Mouse (Mus musculus) gastrocnemius, postnatal 14 days (tissue): Measurements from ENCODE around the gene Rpl35. TPM values are rescaled to one million over a fixed set of nuclear protein-coding genes. Genes with fewer than 3 reads are reported as not detected.
"Not testable (repeated sequence)": the region's sequence is repeated elsewhere in the genome, so short reads cannot be mapped to it uniquely, and the experiment has no call there.

Source experiments
- DNase-seq: peaks from one replicate; pipeline ENCODE4 v3.0.0; 2021; ENCODE audit warnings: mixed read lengths
- intact Hi-C: fragments of 180-260 bp; cut with DNase I; formaldehyde crosslinking; loops from one replicate; pipeline ENCODE4 v1.15.1; 2025; ENCODE audit warnings: low total_unique reads
- long read RNA-seq, 2 experiments: library from polyadenylated mRNA; stranded (forward); transcript quantifications; one replicate each; pipeline ENCODE4 v2.0.0; 2021
- total RNA-seq, 2 experiments: library from RNA; stranded (reverse); gene quantifications; 2 replicates each; pipeline ENCODE4 v1.2.3; 2021

Gene Rpl35
- total RNA-seq, result 100 to 1,000 TPM; 326 to 377 TPM
- long read RNA-seq, experiment 1, transcript Rpl35-201 (4 exons, 946 nt), result major isoform, 444 of 448 reads
- long read RNA-seq, experiment 1, partial matches to known transcripts, result 1 of 448 reads
- long read RNA-seq, experiment 1, other reads (novel, unspliced or antisense), result 2 of 448 reads
- long read RNA-seq, experiment 2, transcript Rpl35-201 (4 exons, 946 nt), result major isoform, 489 of 491 reads
- long read RNA-seq, experiment 2, partial matches to known transcripts, result 0 of 491 reads
- long read RNA-seq, experiment 2, other reads (novel, unspliced or antisense), result 1 of 491 reads

DNA sequence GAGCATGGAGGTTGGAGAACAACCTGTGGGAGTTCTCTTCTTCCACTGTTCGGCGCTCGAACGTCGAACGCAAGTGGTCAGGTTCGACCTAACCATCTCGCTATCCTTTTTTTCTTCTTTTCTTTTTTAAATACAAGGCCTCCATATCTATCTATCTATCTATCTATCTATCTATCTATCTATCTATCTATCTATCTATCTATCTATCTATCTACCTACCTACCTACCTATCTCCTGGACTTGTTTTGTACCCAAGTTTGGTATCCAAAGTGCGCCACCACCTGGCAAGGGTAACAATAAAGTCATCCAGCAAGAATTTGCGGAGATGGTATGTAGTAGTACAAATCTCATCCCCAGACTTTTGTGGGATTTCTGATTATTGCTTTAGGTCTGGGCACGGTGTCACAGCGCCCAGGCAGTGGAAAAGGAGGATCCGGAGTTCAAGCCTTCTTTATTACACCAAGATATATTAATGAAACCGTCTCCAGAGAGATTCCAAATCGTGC is at the start of gene Rpl35:
TSS of gene Rpl35 (minus strand) at position 51 of the 506 bp plus-strand sequence.
- intact Hi-C loops, result no loop called here
- no peak for DNase-seq

- intact Hi-C loops, result no loop called here
- DNase-seq, result no peak
These were observed 43.1 kb upstream of the Rpl35 start for GRCm38 (mm10) chr2:39048515-39048914.

DNA sequence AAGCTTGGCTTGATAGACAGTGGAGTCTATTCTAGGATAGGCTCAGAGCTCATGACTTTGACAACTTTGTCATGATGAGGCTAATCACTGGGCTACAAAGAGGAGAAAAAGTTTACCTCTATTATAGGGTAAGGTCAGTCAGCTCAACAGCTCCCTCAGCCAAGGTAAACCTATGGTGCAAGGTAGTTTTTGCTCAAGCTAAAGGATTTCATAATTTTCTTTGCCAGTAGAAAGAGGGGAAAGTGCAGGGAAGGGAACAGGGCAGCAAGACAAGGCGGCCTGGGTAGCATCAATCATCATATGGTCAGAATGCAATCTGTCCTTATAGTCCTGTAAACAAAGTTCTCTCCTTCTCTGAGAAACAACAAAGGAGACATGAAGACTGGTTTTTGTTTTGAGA is 34.8 kb upstream of the Rpl35 start:
- DNase-seq, result no peak
- intact Hi-C loops, result no loop called here

- intact Hi-C loops, result loop anchor here (10.0 kb wide), 1 partner anchor 1627 kb away; no protein-coding TSS in a partner anchor
- no peak for DNase-seq
These were observed 26.2 kb upstream of the Rpl35 start for GRCm38 (mm10) chr2:39031611-39032010.

GRCm38 (mm10) chr2:39020004-39020403 is 14.6 kb upstream of the Rpl35 start:
- intact Hi-C loops, result no loop called here
- no peak for DNase-seq

GRCm38 (mm10) chr2:39016581-39016980 is 11.2 kb upstream of the Rpl35 start:
- intact Hi-C loops, result no loop called here
- no peak for DNase-seq

DNA sequence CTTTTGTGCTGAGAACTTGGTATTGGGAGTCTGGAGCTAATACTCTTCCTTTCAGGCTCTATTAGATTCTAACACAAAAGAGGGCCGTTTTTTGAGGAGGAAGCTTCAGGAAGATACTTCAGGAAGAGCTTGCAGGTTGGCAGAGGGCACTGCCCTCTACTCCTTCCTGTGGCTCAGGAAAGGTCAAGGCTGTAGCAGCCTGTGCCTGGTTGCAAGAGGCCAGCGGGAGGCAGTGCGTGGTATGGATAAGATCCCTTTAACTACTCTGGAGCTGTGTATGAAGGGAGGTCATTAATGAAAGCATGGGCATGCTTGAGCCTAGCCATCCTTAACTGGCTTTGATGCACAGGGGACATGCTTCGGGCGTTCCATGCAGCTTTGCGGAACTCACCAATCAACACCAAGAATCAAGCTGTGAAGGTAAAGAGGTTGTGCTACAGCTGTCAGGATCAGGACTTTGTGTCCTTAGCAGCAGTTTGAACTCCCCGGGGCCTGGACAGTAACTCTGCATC is 7.4 kb upstream of the Rpl35 start:
- no peak for DNase-seq
- intact Hi-C loops, result no loop called here

- no peak for DNase-seq
- intact Hi-C loops, result no loop called here
These were observed 6.5 kb upstream of the Rpl35 start for GRCm38 (mm10) chr2:39011971-39012370.

- DNase-seq, result no peak
- intact Hi-C loops, result no loop called here
These were observed 5.8 kb upstream of the Rpl35 start for GRCm38 (mm10) chr2:39011264-39011663.

DNA sequence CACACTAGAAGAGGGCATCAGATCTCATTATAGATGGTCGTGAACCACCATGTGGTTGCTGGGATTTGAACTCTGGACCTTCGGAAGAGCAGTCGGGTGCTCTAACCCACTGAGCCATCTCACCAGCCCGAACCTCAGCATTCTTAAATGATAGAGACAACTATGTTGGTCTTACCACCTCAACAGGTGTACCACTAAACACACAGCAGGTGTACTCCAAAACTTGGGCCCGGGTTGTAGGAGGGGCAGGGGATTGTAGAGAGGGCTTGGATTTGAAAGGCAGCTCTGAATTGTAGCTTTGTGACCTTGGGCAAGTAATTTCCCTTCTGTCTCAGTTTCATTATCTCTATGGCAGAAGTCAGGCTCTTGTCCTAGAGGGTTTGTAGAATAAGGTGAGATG is 4.7 kb upstream of the Rpl35 start:
- intact Hi-C loops, DNase-seq: not testable (repeated sequence)

DNA sequence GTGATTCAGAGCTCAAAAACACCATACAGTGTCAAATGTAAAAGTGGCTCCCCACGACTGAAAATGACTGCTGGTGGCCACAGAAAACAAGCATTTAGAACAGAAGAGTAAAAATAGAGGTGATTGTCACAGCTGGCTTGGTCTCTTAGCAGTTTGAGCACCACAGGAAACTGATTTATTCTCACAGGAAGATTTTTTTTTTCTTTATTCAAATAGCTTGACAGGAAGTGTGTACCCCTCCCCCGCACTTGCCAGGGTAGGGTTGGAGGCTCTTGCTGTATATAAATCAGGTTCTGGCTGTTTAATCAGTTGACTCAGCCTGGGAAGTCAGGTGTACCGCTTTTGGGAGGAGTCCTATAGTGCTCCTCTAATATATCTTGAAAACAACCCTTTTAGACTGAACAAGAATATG is 3.5 kb upstream of the Rpl35 start:
- intact Hi-C loops, result no loop called here
- no peak for DNase-seq

DNA sequence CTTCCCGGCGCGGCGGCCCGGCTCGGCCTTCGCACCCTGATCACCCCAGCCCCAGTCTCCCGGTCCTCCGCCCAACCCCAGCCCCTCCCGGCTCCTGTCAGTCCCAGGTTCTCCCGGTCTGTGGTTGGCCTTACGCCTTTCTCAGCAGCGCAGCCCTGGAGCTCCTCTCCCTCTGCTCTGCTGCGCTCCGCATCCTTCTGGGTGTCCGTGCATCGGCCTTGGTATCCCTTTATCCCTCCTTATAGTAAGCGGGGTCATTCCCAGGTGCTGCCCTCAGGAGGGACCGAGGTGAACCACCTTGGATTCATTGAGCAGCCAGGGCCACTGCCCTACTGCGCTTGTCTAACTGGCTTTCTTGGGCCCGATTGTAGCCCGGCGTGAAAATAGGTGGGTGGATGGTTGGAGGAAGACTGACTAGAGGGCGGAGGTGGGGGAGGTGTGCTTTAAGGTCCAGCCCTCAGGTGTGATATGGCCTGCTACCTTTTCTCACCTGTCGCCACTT is 3.0 kb upstream of the Rpl35 start:
- no peak for DNase-seq
- intact Hi-C loops, result no loop called here

DNA sequence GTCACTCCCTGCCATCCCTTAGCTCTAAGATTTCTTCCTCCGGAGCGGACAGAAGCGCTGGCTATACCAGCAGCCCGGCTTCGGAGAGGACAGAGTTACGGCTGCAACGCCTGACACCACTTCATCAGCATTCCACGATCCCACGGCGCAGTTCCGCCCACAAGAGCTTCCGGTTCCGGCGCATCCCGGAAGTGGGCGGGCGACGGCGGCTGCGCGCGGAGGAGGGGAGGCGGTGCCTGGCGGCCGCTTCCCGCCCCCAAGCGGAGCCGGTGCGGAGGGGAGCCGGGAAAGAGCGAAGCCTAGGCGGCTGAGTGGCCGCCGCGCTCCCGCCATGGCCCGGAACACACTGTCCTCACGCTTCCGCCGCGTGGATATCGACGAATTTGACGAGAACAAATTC is 2.4 kb upstream of the Rpl35 start:
- intact Hi-C loops, result no loop called here
- peak; percentile 95 for DNase-seq

- intact Hi-C loops, result no loop called here
- DNase-seq, result no peak
These were observed 816 bp upstream of the Rpl35 start for GRCm38 (mm10) chr2:39006149-39006730.

DNA sequence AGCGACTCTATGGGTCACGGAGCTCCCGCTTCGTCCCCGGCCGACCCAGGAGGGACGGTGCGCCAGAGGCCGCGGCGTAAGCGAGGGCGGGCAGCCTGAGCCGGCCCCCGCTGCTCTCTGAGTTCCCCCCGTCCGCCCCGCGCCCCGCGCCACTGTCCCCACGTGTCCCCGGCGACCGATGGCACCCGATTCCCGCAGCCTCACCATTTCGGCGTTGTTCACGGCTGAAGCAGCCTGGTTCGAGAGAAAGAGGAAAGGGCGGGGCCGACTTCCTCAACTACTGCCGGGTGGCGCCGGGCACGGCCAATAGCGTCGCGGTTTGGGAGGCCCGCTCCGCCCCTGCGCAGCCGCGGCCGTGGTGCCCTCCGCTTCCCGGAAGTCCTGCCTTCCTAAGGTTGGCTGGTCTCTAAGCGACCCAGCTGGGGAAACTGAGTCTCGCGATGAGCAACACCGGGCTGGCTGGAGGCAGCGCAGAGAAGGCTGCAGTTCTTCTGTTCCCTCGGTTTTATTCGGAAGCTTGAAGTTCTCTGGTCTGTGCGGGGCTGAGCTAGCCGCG is 466 bp downstream of the Rpl35 start, which contains the start of gene Arpc5l:
TSS of gene Arpc5l (plus strand) at position 469 of the 556 bp plus-strand sequence.
- DNase-seq, result peak; percentile 94
- intact Hi-C loops, result no loop called here

DNA sequence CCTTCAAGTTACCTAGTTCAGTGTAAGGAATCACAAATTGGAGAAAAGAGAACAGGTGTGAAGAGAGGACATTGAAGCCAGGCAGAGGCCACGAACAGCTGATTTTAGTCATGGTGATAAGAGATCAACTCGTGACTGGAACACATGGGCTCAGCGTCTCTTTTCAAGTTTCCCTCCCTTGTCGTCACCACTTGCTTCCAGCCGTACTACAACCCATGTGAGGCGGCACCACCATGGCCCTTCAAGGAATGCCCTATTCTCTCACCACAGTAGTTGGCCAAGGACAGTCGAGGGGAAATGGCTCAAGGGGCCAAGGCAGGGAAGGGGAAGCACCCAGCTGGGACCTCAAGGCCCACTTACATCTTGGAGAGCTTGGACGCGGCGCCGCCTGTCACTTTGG is 1.1 kb downstream of the Rpl35 start:
- intact Hi-C loops, result no loop called here
- DNase-seq, result no peak

DNA sequence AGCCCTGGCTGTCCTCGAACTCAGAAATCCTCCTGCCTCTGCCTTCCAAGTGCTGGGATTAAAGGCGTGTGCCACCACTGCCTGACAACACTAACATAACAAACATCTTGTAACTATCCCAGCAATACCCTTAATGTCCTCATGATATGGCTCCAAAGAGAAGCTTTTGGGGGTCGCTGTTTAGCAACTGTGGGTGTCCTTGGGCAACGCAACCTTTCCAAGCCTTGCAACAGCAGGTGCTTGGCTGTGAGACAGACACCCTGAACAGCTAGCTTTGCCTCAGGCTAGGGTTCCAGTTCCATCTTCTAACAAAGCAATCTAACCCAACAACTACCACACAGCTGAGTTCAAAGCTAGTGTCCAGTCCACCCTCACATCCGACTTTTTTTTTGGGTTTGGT is 1.9 kb downstream of the Rpl35 start:
- intact Hi-C loops, result no loop called here
- no peak for DNase-seq

DNA sequence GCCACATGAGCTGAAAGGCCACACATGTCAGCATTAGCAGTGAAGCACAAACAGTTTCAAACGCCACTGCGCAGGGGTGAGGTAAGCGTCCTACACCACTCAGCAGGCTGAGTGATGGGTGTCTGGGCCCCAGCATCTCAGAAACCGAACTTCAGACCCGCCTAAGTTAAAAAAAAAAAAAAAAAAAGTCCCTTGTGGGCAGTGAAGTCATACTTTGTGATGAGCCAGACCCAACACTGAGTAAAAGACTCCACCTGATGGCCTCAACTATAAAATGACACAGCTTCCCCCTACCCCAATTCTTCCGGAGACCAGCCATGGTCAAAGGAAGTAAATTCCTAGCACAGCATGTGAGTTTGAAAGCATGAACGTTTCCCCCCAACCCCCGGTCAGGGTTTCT is 2.3 kb downstream of the Rpl35 start:
- intact Hi-C loops, result no loop called here
- no peak for DNase-seq

DNA sequence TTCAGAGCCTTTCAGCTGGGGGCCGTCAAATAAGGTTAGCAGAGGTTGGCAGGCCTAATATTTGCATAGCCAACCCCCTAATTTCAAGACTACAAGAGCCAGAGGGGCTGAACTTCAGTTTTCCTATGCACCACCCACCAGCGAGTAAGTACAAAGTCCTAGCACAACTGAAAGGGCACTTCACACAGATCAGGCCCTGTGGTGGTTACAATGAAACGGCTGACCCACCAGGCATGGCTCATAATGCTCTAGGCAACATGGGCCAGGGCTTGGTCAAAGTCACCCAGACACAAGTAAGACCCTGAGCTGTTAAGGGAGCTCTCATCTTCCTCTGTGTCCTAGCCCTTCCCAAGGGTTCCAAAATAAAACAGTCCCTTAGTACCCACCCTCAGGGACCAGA is 3.6 kb downstream of the Rpl35 start:
- intact Hi-C loops, result no loop called here

DNA sequence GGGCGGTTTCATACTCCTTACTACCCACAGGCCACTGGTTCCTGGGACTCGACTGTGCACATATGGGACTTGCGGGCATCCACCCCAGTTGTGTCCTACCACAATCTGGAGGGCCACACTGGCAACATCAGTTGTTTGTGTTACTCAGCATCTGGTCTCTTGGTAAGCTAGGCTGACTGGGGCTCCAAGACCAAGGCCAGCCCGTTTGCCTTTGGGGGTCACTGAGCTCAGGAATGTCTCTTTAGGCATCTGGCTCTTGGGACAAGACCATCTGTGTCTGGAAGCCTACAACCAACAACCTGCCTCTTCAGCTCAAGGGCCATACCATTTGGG is 4.9 kb downstream of the Rpl35 start:
- intact Hi-C loops, result no loop called here
- DNase-seq, result no peak

More for the DNA sequence above, 3.6 kb downstream of the Rpl35 start:
- DNase-seq, result no peak
